Mouse (Mus musculus) cerebellum, adult 2 months (tissue): ENCODE measurements around the gene Eya4.

Experiments used
- CTCF ChIP-seq: fragments of 200-500 bp; IDR thresholded peaks from 2 replicates; pipeline ENCODE4 v1.5.1; 2011; ENCODE audit warnings: low read depth, mild to moderate bottlenecking, control low read depth, low read length, moderate library complexity, borderline replicate concordance; ENCODE audit not compliant: insufficient read depth
- POLR2A ChIP-seq: fragments of 200-500 bp; IDR thresholded peaks from 2 replicates; pipeline ENCODE4 v1.6.1; 2011; ENCODE audit warnings: low read length, control low read depth, borderline replicate concordance; ENCODE audit not compliant: insufficient read depth

GRCm38 (mm10) chr10:23185391-23185790, 165.2 kb downstream of the Eya4 start:
- no peak for TF ChIP-seq CTCF
- TF ChIP-seq POLR2A, result no peak
